Mouse (Mus musculus): ENCODE results near the gene Gm49378.
A peak's percentile ranks its signal among the peaks of the same experiment; 100 is the strongest.

Gm49378 gene

GRCm38 (mm10) chr14:55634874-55635522 is 2.7 kb downstream of the Gm49378 start:
- DNase-seq (ENCODE audit: low read depth, low spot score), result no peak

GRCm38 (mm10) chr14:55629312-55629711 is 8.4 kb downstream of the Gm49378 start:
- peak; percentile 88 for DNase-seq (ENCODE audit: low read depth, low spot score)

GRCm38 (mm10) chr14:55628077-55628827 is 9.4 kb downstream of the Gm49378 start:
- no peak for DNase-seq (ENCODE audit: low read depth, low spot score)

GRCm38 (mm10) chr14:55618486-55619195 is 19.1 kb downstream of the Gm49378 start:
- DNase-seq (ENCODE audit: low read depth, low spot score), result peak; percentile 33

- DNase-seq (ENCODE audit: low read depth, low spot score), result peak; percentile 72
These were observed 19.9 kb downstream of the Gm49378 start, which contains the start of gene Rec8 for GRCm38 (mm10) chr14:55617822-55618221. TSS of gene Rec8 (plus strand) at chr14:55618037.

- no peak for DNase-seq (ENCODE audit: low read depth, low spot score)
These were observed 20.9 kb downstream of the Gm49378 start for GRCm38 (mm10) chr14:55616844-55617243.

- DNase-seq (ENCODE audit: low read depth, low spot score), result no peak
These were observed 21.8 kb downstream of the Gm49378 start for GRCm38 (mm10) chr14:55615876-55616275.

- no peak for DNase-seq (ENCODE audit: low read depth, low spot score)
These were observed 23.0 kb downstream of the Gm49378 start for GRCm38 (mm10) chr14:55614565-55615178.

- no peak for DNase-seq (ENCODE audit: low read depth, low spot score)
These were observed 24.3 kb downstream of the Gm49378 start for GRCm38 (mm10) chr14:55613346-55613745.

- DNase-seq (ENCODE audit: low read depth, low spot score), result no peak
These were observed 29.4 kb downstream of the Gm49378 start for GRCm38 (mm10) chr14:55608339-55608738.

- DNase-seq (ENCODE audit: low read depth, low spot score), result no peak
These were observed 31.8 kb downstream of the Gm49378 start for GRCm38 (mm10) chr14:55605743-55606459.

GRCm38 (mm10) chr14:55604823-55605222 is 32.9 kb downstream of the Gm49378 start:
- DNase-seq (ENCODE audit: low read depth, low spot score), result peak; percentile 23

GRCm38 (mm10) chr14:55603633-55604576 is 33.8 kb downstream of the Gm49378 start:
- DNase-seq (ENCODE audit: low read depth, low spot score), result peak; percentile 98

- peak; percentile 28 for DNase-seq (ENCODE audit: low read depth, low spot score)
These were observed 34.4 kb downstream of the Gm49378 start, which contains the start of gene Irf9 for GRCm38 (mm10) chr14:55603271-55603632. TSS of gene Irf9 (plus strand) at chr14:55603571.

- DNase-seq (ENCODE audit: low read depth, low spot score), result no peak
These were observed 38.9 kb downstream of the Gm49378 start for GRCm38 (mm10) chr14:55598521-55599390.

GRCm38 (mm10) chr14:55596036-55596690 is 41.5 kb downstream of the Gm49378 start:
- no peak for DNase-seq (ENCODE audit: low read depth, low spot score)

GRCm38 (mm10) chr14:55592226-55592625 is 45.5 kb downstream of the Gm49378 start:
- DNase-seq (ENCODE audit: low read depth, low spot score), result no peak

GRCm38 (mm10) chr14:55591331-55591891 is 46.3 kb downstream of the Gm49378 start, which contains the start of gene Rnf31:
TSS of gene Rnf31 (plus strand) at chr14:55591708.
- peak; percentile 93 for DNase-seq (ENCODE audit: low read depth, low spot score)
